Mouse (Mus musculus): ENCODE data around the gene Dpp10. TPM values are rescaled to one million over a fixed set of nuclear protein-coding genes. Genes with fewer than 3 reads are reported as not detected.

The Dpp10 gene
- total RNA-seq, 4 experiments from 2014 or later = 0.03 TPM; not detected in 2

- peak; percentile 3 for DNase-seq (ENCODE audit: low spot score)
Observed at GRCm38 (mm10) chr1:123919606-123920005, 125.8 kb downstream of the Dpp10 start.

- no peak for DNase-seq (ENCODE audit: low spot score)
Observed at GRCm38 (mm10) chr1:123902628-123903027, 142.7 kb downstream of the Dpp10 start.

GRCm38 (mm10) chr1:123901218-123901617 is 144.1 kb downstream of the Dpp10 start:
- DNase-seq (ENCODE audit: low spot score) = no peak

- DNase-seq (ENCODE audit: low spot score) = no peak
Observed at GRCm38 (mm10) chr1:123887243-123887642, 158.1 kb downstream of the Dpp10 start.

- no peak for DNase-seq (ENCODE audit: low spot score)
Observed at GRCm38 (mm10) chr1:123846881-123847280, 198.5 kb downstream of the Dpp10 start.

- DNase-seq (ENCODE audit: low spot score) = no peak
Observed at GRCm38 (mm10) chr1:123801206-123801605, 244.2 kb downstream of the Dpp10 start.

- DNase-seq (ENCODE audit: low spot score) = no peak
Observed at GRCm38 (mm10) chr1:123765511-123765910, 279.8 kb downstream of the Dpp10 start.

GRCm38 (mm10) chr1:123762272-123762671 is 283.1 kb downstream of the Dpp10 start:
- DNase-seq (ENCODE audit: low spot score) = no peak

- no peak for DNase-seq (ENCODE audit: low spot score)
Observed at GRCm38 (mm10) chr1:123756055-123756454, 289.3 kb downstream of the Dpp10 start.

- DNase-seq (ENCODE audit: low spot score) = no peak
Observed at GRCm38 (mm10) chr1:123707292-123707691, 338.1 kb downstream of the Dpp10 start.

- no peak for DNase-seq (ENCODE audit: low spot score)
Observed at GRCm38 (mm10) chr1:123658409-123658808, 386.9 kb downstream of the Dpp10 start.

GRCm38 (mm10) chr1:123656607-123657006 is 388.8 kb downstream of the Dpp10 start:
- no peak for DNase-seq (ENCODE audit: low spot score)

GRCm38 (mm10) chr1:123637897-123638296 is 407.5 kb downstream of the Dpp10 start:
- no peak for DNase-seq (ENCODE audit: low spot score)

- DNase-seq (ENCODE audit: low spot score) = no peak
Observed at GRCm38 (mm10) chr1:123628268-123628667, 417.1 kb downstream of the Dpp10 start.

GRCm38 (mm10) chr1:123584857-123585256 is 460.5 kb downstream of the Dpp10 start:
- DNase-seq (ENCODE audit: low spot score) = no peak

GRCm38 (mm10) chr1:123580112-123580511 is 465.2 kb downstream of the Dpp10 start:
- DNase-seq (ENCODE audit: low spot score) = no peak

- DNase-seq (ENCODE audit: low spot score) = no peak
Observed at GRCm38 (mm10) chr1:123573713-123574112, 471.6 kb downstream of the Dpp10 start.

- DNase-seq (ENCODE audit: low spot score) = no peak
Observed at GRCm38 (mm10) chr1:123542496-123542895, 502.9 kb downstream of the Dpp10 start.

GRCm38 (mm10) chr1:123467729-123468128 is 577.6 kb downstream of the Dpp10 start:
- no peak for DNase-seq (ENCODE audit: low spot score)

GRCm38 (mm10) chr1:123414163-123414562 is 631.2 kb downstream of the Dpp10 start:
- no peak for DNase-seq (ENCODE audit: low spot score)

- DNase-seq (ENCODE audit: low spot score) = no peak
Observed at GRCm38 (mm10) chr1:123351300-123351699, 694.1 kb downstream of the Dpp10 start.

- DNase-seq (ENCODE audit: low spot score) = no peak
Observed at GRCm38 (mm10) chr1:123337877-123338276, 707.5 kb downstream of the Dpp10 start.

GRCm38 (mm10) chr1:123316886-123317285 is 728.5 kb downstream of the Dpp10 start:
- no peak for DNase-seq (ENCODE audit: low spot score)

Measured in heart, adult 8-10 months (tissue).